8 mouse cellular contexts compared by ENCODE assay signal in genomic region chr11:77763673-77764340, GRCm38 (mm10). TPM values are rescaled to one million over a fixed set of nuclear protein-coding genes. Genes with fewer than 3 reads are reported as not detected.
A peak's percentile ranks its signal among the peaks of the same experiment; 100 is the strongest.
DNase-seq lines count a peak whose midpoint lies in the region; ATAC-seq lines count a peak whose summit lies in the region.

No protein-coding gene starts in this region.

- H3K9me3 ChIP-seq in forebrain, embryonic 15.5 days, result no peaks in the 10 kb centered on the region
- H3K9me3 ChIP-seq in intestine, embryonic 14.5 days (ENCODE audit: control insufficient read depth, low read length), result no peaks in the 10 kb centered on the region
- no peaks in the 10 kb centered on the region for H3K9me3 ChIP-seq in midbrain, embryonic 16.5 days (replicated peaks; ENCODE audit: control insufficient read depth, low read length, poor library complexity, severe bottlenecking)

- H3K27ac ChIP-seq in forebrain, embryonic 15.5 days (replicated peaks), result peak overlapping the region; percentile 93
- H3K27ac ChIP-seq in intestine, embryonic 14.5 days (ENCODE audit: low read depth), result peak overlapping the region; percentile 84
- H3K27ac ChIP-seq in midbrain, embryonic 16.5 days (ENCODE audit: low read length), result peak overlapping the region; percentile 94

- H3K36me3 ChIP-seq in forebrain, embryonic 15.5 days, result no peaks in the 10 kb centered on the region
- no peaks in the 10 kb centered on the region for H3K36me3 ChIP-seq in intestine, embryonic 14.5 days (ENCODE audit: control insufficient read depth, insufficient read depth, low read length)
- H3K36me3 ChIP-seq in midbrain, embryonic 16.5 days (ENCODE audit: control insufficient read depth, insufficient read depth, low read length), result no peaks in the 10 kb centered on the region

- H3K9ac ChIP-seq in forebrain, embryonic 15.5 days (replicated peaks), result peak overlapping the region; percentile 98
- H3K9ac ChIP-seq in intestine, embryonic 14.5 days (ENCODE audit: low read length), result peak overlapping the region; percentile 94
- H3K9ac ChIP-seq in midbrain, embryonic 16.5 days (ENCODE audit: low read depth, low read length), result peak overlapping the region; percentile 99

- no peaks in the 10 kb centered on the region for H3K27me3 ChIP-seq in forebrain, embryonic 15.5 days
- H3K27me3 ChIP-seq in intestine, embryonic 14.5 days (replicated peaks; ENCODE audit: control insufficient read depth, insufficient read depth, low read length), result no peaks in the 10 kb centered on the region
- H3K27me3 ChIP-seq in midbrain, embryonic 16.5 days (ENCODE audit: control insufficient read depth, insufficient read depth, low read depth, low read length), result no peaks in the 10 kb centered on the region

- H3K4me2 ChIP-seq in forebrain, embryonic 15.5 days (replicated peaks), result peak overlapping the region; percentile 93
- peak overlapping the region; percentile 80 for H3K4me2 ChIP-seq in intestine, embryonic 14.5 days (ENCODE audit: low read length)
- H3K4me2 ChIP-seq in midbrain, embryonic 16.5 days (ENCODE audit: low read length), result peak overlapping the region; percentile 97

- DNase-seq in layer of hippocampus, postnatal 10 days (ENCODE audit: low spot score in 2 of 2), result peak; percentile 55 to 67
- no peak for DNase-seq in layer of hippocampus, adult 11-12 months (ENCODE audit: low spot score)
- peak; percentile 60 to 64 for DNase-seq in cerebellum, adult 18-20 months
- peak; percentile 85 for DNase-seq in intestine, embryonic 14.5 days (ENCODE audit: low spot score)
- peak; percentile 83 for DNase-seq in liver
- DNase-seq in testis, postnatal 10 days (ENCODE audit: low spot score), result peak; percentile 68

- WGBS in forebrain, embryonic 15.5 days, result 3% methylated on average over 25 of the region's 26 CpGs
- 3% methylated on average over 26 of the region's 26 CpGs for WGBS in intestine, embryonic 14.5 days
- whole genome bisulfite sequencing in midbrain, embryonic 16.5 days, result 1% methylated on average over 26 of the region's 26 CpGs

- H3K4me3 ChIP-seq in forebrain, embryonic 15.5 days, result peak overlapping the region; percentile 84
- H3K4me3 ChIP-seq in intestine, embryonic 14.5 days (ENCODE audit: low read depth, low read length), result peak overlapping the region; percentile 84
- H3K4me3 ChIP-seq in midbrain, embryonic 16.5 days (ENCODE audit: low read depth, low read length), result peak overlapping the region; percentile 99

- peak; percentile 72 for ATAC-seq in forebrain, embryonic 15.5 days (replicated peaks)
- peak; percentile 51 for ATAC-seq in intestine, embryonic 14.5 days (replicated peaks; ENCODE audit: low FRiP score, low TSS enrichment, low read depth)
- peak; percentile 75 for ATAC-seq in midbrain, embryonic 16.5 days

- H3K4me1 ChIP-seq in forebrain, embryonic 15.5 days, result peaks cover 39% of the 10 kb centered on the region
- peaks cover 32% of the 10 kb centered on the region for H3K4me1 ChIP-seq in intestine, embryonic 14.5 days (replicated peaks; ENCODE audit: control insufficient read depth, insufficient read depth, low read length)
- H3K4me1 ChIP-seq in midbrain, embryonic 16.5 days (ENCODE audit: control insufficient read depth, insufficient read depth, low read length), result peaks cover 35% of the 10 kb centered on the region

RNA-seq across cellular contexts. Expression of gene Myo18a, which starts 0.8 kb away (rescaled TPM):
- 100 to 1,000 TPM; 150 to 167 TPM for total RNA-seq in layer of hippocampus, postnatal 10 days (2021)
- polyA plus RNA-seq in forebrain, embryonic 15.5 days (2015; fragmentation: Nextera tagmentation; extraction: Ambion mirVana), result 45.5 and 52.5 TPM in 2 replicates
- polyA plus RNA-seq in intestine, embryonic 14.5 days (2014; fragmentation: Nextera tagmentation; extraction: Ambion mirVana), result 21.1 and 24.9 TPM in 2 replicates
- polyA plus RNA-seq in midbrain, embryonic 16.5 days (2015; fragmentation: Nextera tagmentation; extraction: Ambion mirVana), result 46.8 and 55.4 TPM in 2 replicates

RNA-seq across cellular contexts. Expression of gene Gm10277, which starts 23.7 kb away (rescaled TPM):
- not detected for total RNA-seq in layer of hippocampus, postnatal 10 days (2021)
- polyA plus RNA-seq in forebrain, embryonic 15.5 days (2015; fragmentation: Nextera tagmentation; extraction: Ambion mirVana), result 2.4 and 2.5 TPM in 2 replicates
- 1.0 and 1.3 TPM in 2 replicates for polyA plus RNA-seq in intestine, embryonic 14.5 days (2014; fragmentation: Nextera tagmentation; extraction: Ambion mirVana)
- polyA plus RNA-seq in midbrain, embryonic 16.5 days (2015; fragmentation: Nextera tagmentation; extraction: Ambion mirVana), result 2.0 and 2.5 TPM in 2 replicates

RNA-seq across cellular contexts. Expression of gene Cryba1, which starts 38.7 kb away (rescaled TPM):
- under 1 TPM; 0.45 to 0.87 TPM for total RNA-seq in layer of hippocampus, postnatal 10 days (2021)
- polyA plus RNA-seq in forebrain, embryonic 15.5 days (2015; fragmentation: Nextera tagmentation; extraction: Ambion mirVana), result 0.18 and 0.38 TPM in 2 replicates
- 0.26 TPM in 1 of 2 replicates, not detected in the other for polyA plus RNA-seq in intestine, embryonic 14.5 days (2014; fragmentation: Nextera tagmentation; extraction: Ambion mirVana)
- polyA plus RNA-seq in midbrain, embryonic 16.5 days (2015; fragmentation: Nextera tagmentation; extraction: Ambion mirVana), result 0.24 and 0.47 TPM in 2 replicates
